Mouse (Mus musculus) adrenal gland, postnatal 4 days (tissue): ENCODE measurements at regions not wholly inside any gene's neighbourhood (a gene's known extent, or its start where the extent isn't known, plus 50 kb on each side); places are given as distances from the start of the nearest gene placed in this dataset.
A peak's percentile ranks its signal among the peaks of the same experiment; 100 is the strongest.

Source experiments
- DNase-seq, 2 experiments: peaks; one replicate each; pipeline ENCODE4 v3.0.0; 2021 to 2022; ENCODE audit warnings: low spot score in 2 of 2, mixed read lengths in 2 of 2

DNA sequence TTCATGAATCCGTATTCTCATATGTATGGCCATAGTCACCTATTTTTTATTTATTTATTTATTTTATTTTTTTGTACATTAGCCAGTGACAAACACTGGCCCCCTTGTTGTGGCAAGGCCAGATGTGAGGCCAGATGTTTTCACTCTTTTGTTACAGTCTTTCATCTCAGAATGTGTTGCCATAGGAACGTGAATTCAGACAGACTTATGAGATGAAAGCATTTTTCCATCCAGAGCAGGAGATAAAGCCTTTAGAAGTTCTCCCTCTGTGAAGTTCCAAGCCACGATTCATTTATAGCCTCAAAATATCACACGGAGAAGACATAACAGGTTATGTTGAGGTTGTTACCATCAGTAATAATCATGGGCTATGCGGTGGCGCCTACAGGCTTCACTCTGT is 220.9 kb downstream of the Arpp21 start:
- DNase-seq: no peak

DNA sequence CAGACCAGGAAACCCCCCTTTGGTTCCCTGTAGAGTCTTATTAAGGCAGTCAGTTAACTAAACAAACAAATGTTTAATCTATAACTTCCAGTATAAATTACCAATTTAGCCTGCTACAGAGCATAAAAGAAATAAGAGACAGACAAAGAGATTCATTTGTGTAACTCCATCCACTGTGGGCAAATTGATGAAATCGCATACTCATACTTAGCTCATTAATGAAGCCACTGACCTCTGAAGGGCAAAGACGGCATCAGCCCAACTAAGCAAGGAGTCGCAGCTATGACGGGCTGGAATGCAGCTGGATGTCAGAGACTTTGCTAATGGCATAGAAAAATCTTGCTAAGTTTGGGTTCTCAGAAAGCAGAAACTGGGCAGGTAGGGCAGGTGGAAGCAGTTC is 241.3 kb downstream of the Arpp21 start:
- no peak for DNase-seq

DNA sequence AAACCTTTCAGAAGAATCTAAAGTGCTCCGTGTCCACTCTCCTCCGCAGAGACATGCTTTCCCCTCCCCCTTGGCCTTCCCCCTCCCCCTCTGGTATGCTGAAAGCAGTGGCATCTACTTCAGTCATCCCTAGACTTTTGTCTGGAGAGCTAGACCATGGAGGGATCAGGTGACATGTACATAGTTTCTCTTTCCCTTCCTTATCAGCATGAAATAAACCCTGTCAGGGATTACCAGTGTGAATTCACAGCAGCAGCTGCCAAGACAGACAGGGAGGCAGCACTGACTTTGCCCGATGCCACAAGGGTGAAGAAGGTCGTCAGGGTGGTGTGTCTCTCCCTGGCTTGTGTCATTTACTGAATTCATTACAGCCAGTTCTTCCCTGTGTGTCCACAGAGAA is 241.9 kb downstream of the Arpp21 start:
- DNase-seq: no peak

DNA sequence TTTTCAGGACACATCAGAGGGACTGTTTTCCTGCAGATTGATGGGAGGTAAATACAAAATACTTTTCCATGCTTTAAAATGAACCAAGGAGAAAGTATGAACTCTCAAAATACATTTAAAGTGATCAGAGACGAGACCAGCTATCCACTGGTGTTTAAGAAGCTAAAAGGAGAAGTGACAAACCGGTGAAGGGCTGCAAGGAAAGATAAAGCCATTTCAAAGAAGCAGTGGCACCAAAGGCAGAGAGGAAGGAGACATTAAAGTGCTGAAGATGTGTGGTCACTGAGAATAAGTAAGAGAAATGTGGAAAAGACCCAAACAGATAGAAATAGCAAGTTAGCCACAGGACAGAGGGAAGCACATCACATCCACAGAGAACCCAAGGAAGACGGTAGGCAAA is 245.7 kb downstream of the Arpp21 start:
- no peak for DNase-seq

DNA sequence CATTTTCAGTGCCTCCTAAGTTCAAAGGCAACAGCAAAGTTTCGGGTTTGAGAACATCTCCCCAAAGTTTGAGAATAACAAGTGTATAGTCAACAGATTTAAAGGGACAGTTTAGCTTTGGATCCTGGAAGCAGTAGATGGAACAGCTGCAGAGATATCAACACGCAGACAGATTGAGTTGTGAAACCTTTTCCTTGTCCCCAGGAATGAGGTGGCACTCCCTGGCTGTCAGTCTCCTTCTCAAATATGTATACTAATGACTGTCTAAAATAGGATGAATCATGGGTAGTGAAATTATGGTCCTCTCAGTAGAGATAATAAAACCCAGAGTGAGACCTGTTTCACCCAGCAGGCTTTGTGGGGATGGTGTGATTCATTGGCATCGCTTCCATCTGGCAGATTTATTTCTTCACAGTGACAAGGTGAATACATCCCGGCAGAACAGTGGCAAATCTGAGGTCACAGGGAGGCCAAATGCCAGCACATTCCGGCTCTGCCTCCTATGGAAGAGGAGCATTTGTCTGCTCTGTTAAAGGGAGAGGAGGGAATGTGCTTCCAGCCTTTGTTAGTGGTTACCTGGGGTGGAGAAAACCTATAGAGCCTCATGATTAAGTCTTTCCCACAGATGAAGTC is 272.2 kb downstream of the Arpp21 start:
- DNase-seq: no peak

DNA sequence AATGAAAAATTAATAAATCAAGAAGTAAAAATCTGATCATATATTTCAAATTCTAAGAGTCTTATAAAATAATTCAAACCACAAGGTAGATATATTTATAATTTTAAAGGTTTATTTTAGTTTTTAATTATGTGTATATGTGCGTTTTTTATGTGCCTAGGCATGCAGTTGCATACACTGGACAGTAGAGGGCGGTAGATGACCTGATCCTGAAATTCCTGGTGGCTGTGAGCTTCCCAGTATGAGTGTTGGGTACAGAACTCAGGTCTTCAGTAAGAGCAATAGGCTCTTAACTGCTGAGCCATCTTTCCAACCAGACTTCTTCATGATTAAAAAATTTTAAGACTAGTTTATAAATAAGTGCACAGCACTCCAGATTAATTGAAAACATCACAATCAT is 267.7 kb upstream of the Stac start:
- no peak for DNase-seq

DNA sequence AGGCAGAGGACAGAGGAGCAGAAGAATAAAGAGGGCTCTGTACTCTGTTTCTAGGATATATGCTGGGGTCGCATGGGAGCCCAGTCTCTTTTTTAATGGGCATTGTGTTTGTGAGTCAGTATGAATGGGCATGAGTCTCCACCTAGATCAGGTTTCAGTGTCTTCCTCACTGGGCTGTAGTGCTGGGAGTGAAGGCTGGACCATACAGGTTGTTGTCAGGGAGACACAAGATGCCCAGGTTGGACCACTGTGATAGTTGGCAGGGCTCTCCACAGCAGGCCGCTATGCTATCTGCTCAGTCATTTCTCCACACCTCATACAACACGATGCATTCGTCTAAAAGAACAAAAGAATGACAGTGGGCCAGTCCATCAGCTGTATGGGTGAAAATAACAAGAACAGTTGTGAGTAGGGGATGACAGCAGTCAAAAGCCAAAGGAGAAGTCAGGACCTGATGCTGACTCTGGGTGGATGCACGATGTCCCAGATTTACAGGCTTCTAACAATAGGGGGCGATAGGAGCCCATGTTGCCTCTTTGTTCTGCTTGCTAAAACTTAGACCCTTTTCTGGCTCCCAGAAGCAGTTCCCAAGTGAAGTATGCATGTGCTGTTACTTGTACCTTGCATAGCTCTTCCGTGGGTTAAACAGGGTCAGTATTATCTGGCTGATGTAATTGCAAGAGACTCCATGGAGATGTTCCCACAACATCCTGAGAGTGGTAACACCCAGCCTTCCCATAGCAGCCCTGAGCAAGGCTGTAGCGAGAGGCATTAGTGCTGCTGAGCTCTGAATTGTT is 249.3 kb upstream of the Stac start:
- DNase-seq: no peak

DNA sequence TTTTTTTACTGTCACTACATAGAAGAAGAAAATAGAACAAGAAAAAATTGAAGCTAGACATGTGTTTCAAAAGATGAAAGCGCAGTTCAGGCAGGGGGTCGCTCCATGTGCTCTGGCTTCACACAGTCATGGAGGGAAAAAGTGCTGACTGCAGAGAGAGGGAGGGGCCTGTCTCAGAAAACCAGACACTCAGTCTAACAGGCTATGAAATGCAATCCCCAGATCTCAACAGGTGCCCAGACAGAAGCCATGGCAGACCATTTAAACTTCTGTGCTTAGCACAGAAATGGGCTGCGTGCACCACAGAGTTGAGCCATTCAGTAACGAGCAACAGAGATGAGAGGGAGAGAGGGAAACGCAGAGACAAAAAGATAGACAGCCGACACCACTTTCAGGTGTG is 242.3 kb upstream of the Stac start:
- DNase-seq: no peak

DNA sequence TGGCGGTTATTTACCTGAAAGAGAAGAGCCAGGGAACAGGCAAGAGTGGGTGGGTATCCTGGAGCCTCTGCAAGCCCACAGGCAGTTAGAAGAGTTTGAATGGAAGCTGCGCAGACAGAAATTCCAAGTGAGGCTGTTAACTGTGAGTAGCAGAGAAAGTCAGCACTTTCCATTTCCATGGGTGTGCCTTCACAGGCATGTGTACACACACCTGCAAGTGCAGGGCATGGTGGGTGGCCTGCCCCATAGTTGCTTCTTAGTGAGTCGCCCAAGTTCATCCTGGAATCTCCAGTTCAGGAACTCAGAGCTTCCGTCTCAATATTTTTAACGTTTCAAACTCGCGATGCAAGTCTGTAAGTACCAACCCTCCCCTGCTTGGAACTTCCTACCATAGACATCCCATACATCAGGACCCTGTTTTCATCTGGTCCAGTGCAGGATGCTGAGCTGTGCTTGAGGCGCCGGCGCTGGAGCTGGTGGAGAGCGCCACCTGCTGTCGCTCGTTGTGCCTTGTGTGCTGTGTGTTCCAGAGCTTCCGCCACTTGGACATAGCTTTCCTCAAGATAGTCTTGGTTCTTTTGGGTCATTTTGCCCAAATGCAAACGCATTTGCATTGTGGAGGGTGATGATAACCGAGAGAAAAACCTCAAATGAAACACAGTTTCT is 228.3 kb upstream of the Stac start:
- peak; percentile 28 to 32 for DNase-seq

DNA sequence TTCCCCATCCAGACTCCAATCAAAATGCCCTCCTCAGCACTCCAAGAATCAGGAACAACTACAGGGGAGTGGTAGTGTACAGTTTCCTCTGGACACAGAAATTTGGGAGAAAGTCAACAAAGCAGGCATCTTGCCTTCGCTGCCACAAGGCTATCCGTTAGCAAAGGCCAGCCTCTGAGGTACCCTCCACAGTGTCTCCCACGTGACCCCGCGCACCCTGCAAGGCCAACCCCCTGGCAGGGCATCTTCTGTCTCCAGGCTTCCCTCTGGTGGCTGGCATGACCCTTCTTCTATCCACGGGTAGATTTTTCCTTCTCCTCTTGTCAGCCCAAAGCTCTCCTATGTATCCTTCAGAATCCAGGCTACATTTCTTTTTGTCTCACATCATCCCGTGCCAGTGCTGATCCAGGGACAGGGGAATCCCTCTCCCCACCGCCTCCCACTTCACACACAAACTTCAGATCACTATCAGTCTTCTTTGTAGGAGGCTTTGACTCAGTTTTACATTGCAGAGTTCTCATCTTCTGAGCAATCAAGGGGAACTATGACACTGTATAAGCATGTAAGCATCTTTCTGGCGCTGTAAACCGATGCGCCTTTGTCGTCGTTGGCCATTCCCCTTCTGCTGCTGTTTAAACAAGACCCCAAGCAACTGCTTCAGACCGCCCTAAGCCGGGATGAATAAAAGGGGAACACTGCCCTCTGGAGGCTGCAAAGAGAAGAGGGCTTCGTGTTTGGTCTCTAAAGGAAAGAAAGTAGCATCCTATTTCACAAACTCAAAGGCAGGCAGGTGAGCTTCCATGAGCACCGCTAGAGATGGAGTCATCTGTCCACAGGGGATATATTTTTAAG is 226.8 kb upstream of the Stac start:
- DNase-seq: peak in 1 of 2 experiments; percentile 17

DNA sequence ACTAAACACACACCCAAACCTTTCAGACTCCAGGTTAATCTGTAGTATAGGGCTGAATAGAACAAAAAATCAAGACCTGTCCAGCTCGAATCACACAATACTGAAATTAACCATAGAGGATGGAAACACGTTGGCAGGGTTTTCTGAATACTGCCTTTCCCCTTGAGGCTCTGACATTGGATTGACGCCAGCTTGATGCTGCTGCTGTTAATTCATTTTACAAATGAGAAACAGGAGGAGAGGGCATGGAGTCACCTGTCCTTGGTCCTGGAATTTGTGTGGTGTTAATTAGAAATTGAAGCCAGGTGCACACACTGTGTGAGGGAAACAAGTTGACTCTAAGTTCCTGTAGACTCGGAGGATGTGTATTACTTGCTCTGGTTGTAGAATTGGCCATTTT is 218.7 kb upstream of the Stac start:
- no peak for DNase-seq

DNA sequence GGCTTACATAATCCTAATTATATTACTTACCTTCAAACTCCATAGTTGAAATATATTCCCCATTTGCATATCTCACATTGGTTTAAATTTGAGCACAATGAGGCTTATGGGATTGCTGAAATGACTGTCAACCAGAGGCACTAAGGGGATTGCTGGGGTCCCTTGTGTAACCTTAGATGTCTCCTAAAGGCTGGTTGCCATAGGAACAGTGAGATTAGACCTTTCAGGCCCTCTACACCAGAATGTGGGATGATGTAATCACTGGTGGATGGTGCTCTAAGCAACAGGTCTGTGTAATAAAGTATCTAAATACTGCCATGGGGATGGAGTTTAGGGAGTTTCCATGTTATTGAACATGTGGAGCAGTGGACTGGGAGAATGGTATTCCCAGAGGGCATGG is 210.0 kb upstream of the Stac start:
- DNase-seq: no peak

DNA sequence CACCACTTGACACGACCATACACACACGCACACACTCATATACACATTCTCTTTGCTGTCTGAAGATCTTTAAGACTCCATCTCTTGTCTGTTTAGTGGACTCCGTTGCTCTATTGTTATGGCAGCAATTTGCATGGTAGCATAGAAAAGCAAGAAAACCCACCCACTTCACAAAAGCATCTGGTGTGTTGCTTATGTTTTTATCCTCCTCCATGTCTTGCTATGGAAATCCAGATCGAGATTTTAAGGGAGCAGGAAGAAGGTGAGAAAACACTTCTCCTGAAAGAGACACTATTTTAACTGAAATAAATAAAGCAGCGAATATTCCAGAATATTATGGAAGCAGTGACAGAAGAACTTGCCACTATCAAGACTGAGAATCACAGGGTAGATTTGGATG is 207.5 kb upstream of the Stac start:
- DNase-seq: no peak

DNA sequence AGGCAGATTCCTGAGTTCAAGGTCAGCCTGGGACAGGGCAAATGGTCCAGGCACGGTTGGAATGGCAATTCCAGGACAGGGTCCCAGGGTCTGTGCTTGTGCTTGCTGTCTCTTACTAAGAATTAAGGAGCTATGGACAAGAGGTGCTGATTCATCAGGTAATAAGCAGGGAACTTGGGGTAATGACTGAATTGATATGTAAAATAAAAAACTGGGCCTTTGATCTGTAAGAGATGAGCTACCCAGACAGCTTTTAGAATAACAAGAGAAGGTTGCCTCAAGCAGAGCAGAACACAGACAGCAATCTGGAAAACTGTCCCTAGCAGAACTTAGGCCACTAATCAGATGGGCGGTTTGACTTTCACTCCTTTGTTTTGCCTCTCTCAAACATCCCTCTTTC is 189.6 kb upstream of the Stac start:
- no peak for DNase-seq

DNA sequence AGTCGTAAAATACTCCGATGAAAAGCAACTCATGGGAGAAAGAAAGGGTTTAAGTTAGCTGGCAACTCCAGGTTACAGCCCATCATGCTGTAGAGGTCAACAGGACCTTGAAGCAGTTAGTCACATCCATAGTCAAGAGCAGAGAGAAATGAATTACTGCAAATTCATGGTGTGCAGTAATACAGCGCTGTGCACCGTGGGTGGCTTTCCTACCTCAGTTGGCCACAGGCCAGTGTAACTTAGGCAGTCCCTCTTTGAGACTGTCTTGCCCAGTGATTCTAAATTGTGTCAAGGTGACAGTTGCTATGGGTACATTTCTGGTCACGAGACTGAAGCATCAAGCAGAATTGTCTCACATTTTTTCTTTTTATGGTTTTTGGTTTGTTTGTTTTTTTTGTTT is 186.7 kb upstream of the Stac start:
- DNase-seq: no peak

DNA sequence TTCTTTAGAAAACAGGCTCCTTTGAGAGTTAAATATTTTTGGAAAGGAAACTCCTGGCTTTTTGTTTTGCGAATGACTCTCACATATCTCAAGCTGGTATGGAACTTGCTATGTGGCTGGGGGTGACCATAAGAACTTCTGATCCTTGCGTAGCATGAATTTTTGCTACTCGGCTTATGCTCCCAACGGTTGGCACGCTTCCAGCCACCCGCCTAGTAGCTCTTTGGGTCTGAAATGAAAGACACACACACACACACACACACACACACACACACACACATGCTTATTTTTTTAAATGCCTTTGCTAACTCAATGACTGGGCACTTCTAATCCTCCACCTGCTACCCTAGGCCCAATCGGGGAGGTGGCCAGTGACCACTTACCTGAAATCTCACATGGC is 180.3 kb upstream of the Stac start:
- DNase-seq: no peak

DNA sequence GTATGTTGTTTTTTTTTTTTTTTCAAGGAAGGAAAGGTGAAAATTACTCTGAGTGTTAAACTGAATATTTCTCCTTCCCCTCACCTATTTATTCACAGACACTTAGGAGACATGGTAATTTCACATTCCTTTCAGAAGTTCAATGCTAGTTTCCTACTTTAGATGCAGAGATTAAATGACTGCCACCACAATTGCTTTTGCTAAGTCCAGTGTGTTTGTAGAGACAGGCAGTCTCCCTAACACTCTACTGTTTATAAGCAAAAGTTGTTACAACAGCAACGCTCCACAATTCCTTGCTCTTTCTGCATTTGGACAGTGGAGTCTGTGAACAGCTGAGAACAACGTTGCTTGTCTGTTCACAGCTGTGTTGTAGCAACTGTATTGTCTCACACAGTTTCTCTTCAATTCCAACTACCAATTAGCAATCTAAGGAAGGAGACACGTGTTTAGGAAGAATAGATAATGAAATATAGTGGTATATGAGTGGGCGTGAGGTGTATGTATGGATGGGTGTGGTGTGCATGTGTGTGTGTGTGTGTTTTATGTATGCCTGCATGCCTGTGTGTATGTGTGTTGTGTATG is 179.7 kb upstream of the Stac start:
- no peak for DNase-seq

DNA sequence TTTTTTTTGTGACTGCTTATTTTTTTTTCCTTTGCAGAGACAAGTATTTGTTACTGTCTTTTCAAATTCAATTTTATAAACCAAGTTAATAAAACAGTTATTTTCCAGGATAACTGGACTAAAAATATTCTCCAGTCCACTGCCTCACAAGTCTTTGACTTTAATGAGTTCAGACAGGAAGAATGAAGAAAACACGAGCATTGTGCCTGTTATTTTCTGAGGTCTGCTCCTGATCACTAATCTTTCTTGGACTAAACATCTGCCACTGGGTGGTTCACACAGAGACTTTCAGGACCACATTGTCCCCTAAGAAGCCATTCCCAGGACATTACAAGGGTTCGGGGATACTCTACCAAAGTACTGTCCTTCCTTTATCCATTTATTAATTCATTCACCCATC is 167.9 kb upstream of the Stac start:
- DNase-seq: no peak

DNA sequence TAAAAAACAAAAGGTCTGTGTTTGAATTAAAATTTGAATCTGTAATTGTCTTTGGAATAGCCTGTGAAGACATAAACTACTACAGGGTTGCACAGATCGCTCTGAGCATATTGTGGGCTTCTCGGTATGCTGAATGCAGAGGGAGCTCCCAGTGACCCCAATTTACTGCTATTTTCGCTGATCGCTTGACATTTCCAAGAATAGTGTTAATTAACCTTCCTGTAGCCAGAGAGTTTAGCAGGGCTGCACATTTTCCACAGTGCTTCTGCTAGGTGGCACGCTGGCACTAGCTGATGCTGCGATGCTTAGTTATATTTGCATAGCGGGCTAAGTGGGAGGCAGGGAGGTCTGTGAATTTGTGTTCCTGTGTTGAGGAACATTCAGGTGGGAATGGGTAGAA is 164.8 kb upstream of the Stac start:
- no peak for DNase-seq

DNA sequence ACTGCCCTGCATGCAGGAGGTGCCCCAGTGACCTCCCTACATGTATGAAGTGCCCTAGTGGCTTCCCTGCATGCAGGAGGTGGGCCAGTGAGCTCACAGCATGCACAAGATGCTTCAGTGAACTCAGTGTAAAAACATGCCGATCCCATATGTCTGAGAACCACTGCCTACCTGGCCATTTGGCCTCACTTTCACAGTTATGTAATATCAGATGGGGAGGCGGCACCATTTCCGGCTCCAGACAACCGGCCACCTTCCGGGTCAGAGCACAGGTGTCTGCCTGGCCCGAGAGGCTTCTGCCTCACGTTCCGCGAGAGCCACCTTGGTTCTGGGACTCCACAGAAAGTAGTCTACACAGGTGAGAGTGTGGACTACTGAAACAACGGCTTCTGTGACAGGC is 156.2 kb upstream of the Stac start:
- DNase-seq: no peak

DNA sequence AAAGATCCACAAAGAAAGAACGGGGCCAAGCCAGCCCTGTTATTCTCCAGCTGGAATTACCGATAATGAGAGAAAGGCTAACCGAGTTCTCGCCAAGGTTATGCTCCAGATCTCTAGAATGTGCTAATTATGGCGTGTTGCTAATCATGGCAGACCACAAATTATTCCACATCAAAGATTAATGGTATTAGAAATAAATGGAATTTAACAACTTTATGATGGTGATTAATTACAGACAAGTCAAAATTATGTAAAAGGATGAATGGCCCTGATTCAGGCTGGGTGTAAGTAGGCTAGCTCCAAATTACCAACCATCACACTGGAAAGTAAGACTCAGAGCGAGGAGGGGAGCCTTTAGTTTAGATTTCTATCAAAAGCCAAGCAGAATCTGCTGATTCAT is 151.0 kb upstream of the Stac start:
- no peak for DNase-seq
